Mouse (Mus musculus): ENCODE measurements around the gene Gm11541. TPM values are rescaled to one million over a fixed set of nuclear protein-coding genes. Genes with fewer than 3 reads are reported as not detected.
A peak's percentile ranks its signal among the peaks of the same experiment; 100 is the strongest.
"Not testable (repeated sequence)": the region's sequence is repeated elsewhere in the genome, so short reads cannot be mapped to it uniquely, and the experiment has no call there.

Gene Gm11541
- total RNA-seq, 4 experiments from 2014 or later, result not detected

DNA sequence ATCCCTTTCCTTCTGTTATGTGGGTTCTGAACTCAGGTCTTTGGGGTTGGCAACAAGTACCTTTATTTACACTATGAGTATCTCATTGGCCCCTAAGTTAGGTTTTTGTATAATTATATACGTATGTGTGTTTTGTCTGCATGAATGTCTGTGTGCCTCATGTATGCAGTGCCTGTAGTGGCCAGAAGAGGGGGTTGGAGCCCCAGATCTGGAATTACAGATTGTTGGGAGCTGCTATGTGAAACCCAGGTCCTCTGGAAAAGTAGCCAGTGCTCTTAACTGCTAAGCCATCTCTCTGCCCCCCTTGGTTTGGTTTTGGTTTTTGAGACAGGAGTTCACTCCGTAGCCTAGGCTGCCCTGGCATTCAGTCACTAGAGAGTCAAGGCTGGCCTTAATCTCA, 7.2 kb downstream of the Gm11541 start:
- DNase-seq, result no peak

- DNase-seq, result no peak
Measured at GRCm38 (mm10) chr11:94695508-94695907, 8.8 kb downstream of the Gm11541 start.

DNA sequence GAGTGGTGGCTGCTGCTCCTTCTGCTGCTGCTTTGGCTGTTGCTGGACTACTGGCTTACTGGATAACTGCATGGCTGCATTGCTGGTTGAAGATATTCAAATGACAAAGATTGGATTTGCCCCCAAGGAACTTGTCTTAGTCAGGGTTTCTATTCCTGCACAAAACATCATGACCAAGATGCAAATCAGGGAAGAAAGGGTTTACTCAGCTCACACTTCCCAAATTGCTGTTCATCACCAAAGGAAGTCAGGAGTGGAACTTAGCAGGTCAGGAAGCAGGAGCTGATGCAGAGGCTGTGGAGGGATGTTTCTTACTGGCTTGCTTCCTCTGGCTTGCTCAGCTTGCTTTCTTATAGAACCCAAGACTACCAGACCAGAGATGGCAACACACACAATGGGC, 11.8 kb downstream of the Gm11541 start:
- DNase-seq, result not testable (repeated sequence)

- no peak for DNase-seq
Measured at GRCm38 (mm10) chr11:94687178-94687577, 17.1 kb downstream of the Gm11541 start.

GRCm38 (mm10) chr11:94682427-94682826, 21.9 kb downstream of the Gm11541 start:
- DNase-seq, result no peak

DNA sequence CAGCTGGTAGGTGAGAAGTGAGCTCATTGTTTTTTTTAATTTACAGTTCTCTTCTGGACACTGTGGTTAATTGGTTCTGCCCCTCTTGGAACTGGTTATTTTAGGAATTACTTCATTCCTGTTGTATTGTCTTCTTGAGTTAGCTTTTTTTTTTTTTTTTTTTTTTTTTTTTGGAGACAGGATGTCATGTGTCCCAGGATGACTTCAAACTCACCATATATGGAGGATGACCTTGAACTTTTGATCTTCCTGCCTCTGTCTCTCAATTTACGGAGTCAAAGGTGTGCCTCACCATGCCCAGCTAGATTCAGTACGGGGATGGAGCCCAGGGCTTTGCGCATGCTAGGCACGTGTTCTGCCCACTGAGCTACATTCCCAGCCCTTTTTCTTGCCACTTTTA, 22.7 kb downstream of the Gm11541 start:
- no peak for DNase-seq

- no peak for DNase-seq
Measured at GRCm38 (mm10) chr11:94680639-94681038, 23.7 kb downstream of the Gm11541 start.

- DNase-seq, result no peak
Measured at GRCm38 (mm10) chr11:94677607-94678145, 26.6 kb downstream of the Gm11541 start.

DNA sequence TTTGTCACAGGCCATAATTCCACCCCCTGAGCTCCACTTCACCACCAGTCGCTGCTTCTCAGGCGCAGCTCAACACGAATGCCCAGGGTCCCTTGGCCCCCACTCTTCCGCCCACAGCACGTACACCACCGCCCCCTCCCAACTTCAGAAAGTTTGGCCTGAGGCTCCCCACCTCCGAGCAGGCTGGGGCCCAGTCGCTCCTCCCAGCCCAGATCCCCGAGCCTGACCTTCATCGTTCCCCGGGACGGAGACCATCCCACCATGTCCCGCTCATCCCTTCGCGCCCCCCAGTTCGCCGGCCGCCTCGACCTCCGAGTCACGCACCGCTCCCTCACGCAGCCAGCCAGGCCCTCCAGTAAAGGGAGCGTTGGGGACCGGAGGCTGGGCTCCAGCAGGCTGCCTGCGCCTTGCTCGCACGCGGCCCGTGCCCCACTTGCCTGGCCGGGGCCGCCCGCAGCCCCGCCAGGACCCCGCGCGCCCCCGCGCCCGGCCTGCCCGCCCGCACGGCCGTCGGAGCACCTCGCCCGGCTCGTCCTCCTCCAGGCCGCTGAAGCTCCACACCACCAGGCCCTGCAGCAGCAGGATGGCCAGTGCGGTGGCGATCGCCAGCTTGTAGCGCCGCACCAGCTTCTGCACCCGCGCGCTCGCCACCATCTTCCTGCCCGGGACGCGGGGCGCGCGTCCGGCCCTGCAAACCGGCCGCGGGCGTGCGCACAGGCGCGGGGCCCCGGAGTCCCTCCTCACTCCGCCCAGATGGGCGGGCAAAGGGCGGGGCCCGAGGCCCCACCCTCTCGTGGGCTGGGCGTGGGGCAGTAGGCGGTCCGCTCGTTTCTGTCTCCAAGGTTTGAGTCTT, 27.3 kb downstream of the Gm11541 start, which contains the start of gene Xylt2:
Gene Xylt2 (minus strand): TSS at position 762 of the 853 bp plus-strand sequence.
- peak; percentile 86 for DNase-seq

DNA sequence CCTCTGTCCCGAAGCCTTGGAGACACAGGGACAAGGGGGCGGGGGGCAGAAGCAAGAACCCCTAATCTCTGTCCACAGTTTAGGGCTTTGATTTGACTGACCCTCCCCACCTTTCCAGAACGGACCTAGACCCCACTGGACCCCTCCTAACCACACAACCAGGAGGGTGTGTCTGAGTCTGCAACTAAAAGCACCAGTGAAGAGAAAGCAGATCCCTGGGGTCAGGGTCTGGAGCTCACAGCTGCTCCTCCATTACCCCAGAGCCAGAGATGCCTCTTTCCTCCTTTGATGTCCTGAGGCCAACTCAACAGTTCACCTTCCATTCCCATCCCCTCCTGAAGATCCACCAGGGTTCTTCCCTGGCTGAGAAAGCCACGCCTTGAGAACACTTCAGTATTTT, 28.0 kb downstream of the Gm11541 start:
- DNase-seq, result no peak

DNA sequence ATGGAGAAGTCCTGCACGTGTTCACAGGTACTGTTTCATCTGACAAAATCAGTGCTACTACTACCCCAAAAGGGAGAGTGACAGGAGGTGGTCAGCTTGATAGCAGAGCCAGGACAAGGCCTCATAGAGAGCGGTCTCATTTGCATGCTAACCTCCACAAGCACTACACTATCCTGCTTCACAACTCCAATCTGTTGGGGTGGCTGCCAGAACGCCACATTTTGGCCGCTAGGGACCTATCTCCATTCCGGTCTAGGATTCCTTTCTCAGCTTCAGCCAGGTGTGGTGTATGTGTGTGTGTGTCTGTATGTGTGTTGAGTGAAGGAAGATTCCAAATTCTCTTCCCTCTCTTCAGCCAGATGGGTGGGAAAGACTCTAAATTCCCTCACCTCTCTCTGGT, 28.9 kb downstream of the Gm11541 start:
- DNase-seq, result no peak

GRCm38 (mm10) chr11:94674984-94675383, 29.3 kb downstream of the Gm11541 start:
- DNase-seq, result no peak

GRCm38 (mm10) chr11:94665281-94665680, 39.0 kb downstream of the Gm11541 start:
- DNase-seq, result no peak

DNA sequence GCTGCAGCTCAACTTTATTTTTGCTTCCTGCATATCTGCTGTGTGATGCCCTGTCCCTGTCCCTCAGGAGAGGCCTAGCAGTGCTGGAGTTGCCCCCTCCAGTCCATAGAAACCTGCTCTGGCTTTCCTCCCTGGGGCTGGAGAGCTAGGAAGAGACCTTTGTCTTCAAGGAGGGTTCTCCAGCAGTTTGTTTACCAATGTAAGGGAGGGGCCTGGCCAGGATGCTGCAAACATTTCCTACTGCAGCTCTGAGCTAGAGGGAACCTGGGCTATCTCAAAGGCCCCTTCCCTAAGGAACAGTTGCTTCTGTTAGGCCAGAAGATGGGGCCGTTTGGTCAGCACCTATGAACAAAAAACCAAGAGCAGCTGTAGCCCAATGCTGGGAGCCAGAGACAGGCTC, 43.0 kb downstream of the Gm11541 start:
- no peak for DNase-seq

- peak; percentile 72 for DNase-seq
Measured at GRCm38 (mm10) chr11:94653663-94654436, 50.4 kb downstream of the Gm11541 start, which contains the start of the genes Mrpl27 and Eme1. Gene Mrpl27 (plus strand): TSS chr11:94653767. Gene Eme1 (minus strand): TSS chr11:94653964.

GRCm38 (mm10) chr11:94652973-94653372, 51.3 kb downstream of the Gm11541 start:
- DNase-seq, result no peak

DNA sequence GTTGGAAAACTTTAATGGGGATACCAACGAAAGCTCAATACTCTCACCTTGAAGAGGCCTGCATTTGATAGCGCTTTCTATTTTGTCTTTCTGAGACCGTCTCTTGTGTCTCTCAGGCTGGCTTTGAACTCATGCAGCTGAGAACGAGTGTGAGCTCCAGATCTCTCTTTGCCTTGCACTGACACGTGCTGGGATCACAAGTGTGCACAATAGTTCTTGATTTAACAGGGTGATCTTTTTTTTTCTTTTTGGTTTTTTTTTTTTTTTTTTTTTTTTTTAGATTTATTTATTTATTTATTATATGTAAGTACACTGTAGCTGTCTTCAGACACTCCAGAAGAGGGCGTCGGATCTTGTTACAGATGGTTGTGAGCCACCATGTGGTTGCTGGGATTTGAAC, 53.1 kb downstream of the Gm11541 start:
- not testable (repeated sequence) for DNase-seq

DNA sequence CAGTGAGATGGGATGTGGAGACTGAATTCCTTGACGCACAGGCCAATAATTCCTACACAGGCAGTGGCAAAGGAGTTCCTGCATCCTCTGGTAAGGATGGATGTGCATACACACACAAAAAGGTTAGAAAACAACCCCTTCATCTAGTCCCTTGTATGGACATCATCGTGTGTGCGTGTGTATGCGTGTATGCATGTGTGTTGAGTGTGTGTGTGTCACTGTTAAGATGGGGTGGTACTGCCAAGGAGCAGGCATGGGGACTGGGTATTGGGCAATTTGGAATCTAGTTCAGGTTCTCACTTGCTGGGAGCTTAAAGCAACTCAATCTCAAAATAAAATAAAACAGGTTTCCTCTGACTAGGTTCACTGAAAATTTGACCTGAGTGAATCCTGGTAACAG, 57.8 kb downstream of the Gm11541 start:
- no peak for DNase-seq

Other genes starting within 250 kb of the Gm11541 start
- under 1 TPM; 0.14 to 0.73 (median 0.21) TPM for gene Cacna1g, start 230.3 kb downstream of the Gm11541 start, total RNA-seq (2022)
- not detected for gene Spata20, start 218.3 kb downstream of the Gm11541 start, total RNA-seq (2022)
- 10 to 100 TPM; 45.0 to 65.6 (median 56.0) TPM for gene Epn3, start 204.5 kb downstream of the Gm11541 start, total RNA-seq (2022)
- gene Mycbpap, start 182.8 kb downstream of the Gm11541 start, total RNA-seq (2022), result 10 to 100 TPM; 10.3 to 17.9 (median 13.4) TPM
- 10 to 100 TPM; 15.3 to 35.4 (median 25.1) TPM for gene Rsad1, start 155.2 kb downstream of the Gm11541 start, total RNA-seq (2022)
- gene Chad, start 139.5 kb downstream of the Gm11541 start, total RNA-seq (2022), result under 1 TPM in 1 of 4 experiments, not detected in 3; 0.21 TPM
- 100 to 1,000 TPM; 191 to 242 (median 213) TPM for gene Acsf2, start 102.6 kb downstream of the Gm11541 start, total RNA-seq (2022)
- gene Lrrc59, start 74.7 kb downstream of the Gm11541 start, total RNA-seq (2022), result 100 to 1,000 TPM in 2 of 4 experiments, 10 to 100 TPM in 2; 91.8 to 129 (median 106) TPM
- gene Mrpl27, start 50.7 kb downstream of the Gm11541 start, total RNA-seq (2022), result 10 to 100 TPM; 71.9 to 79.9 (median 77.6) TPM
- gene Eme1, start 50.5 kb downstream of the Gm11541 start, total RNA-seq (2022), result 1 to 10 TPM in 1 of 4 experiments, under 1 TPM in 2, not detected in 1; 0.42 to 1.2 (median 0.62) TPM
- gene Xylt2, start 27.0 kb downstream of the Gm11541 start, total RNA-seq (2022), result 10 to 100 TPM; 13.4 to 24.5 (median 18.0) TPM
- under 1 TPM in 2 of 4 experiments, not detected in 2; 0.41 to 0.56 TPM for gene Cdc34b, start 37.3 kb upstream of the Gm11541 start, total RNA-seq (2022)
- gene Tmem92, start 78.2 kb upstream of the Gm11541 start, total RNA-seq (2022), result not detected
- gene Col1a1, start 231.7 kb upstream of the Gm11541 start, total RNA-seq (2022), result 10 to 100 TPM; 25.9 to 57.5 (median 32.5) TPM

Data from adrenal gland, adult 8-10 months (tissue).